Comparison of ENCODE assay signal across 12 mouse cellular contexts in the genomic region with DNA sequence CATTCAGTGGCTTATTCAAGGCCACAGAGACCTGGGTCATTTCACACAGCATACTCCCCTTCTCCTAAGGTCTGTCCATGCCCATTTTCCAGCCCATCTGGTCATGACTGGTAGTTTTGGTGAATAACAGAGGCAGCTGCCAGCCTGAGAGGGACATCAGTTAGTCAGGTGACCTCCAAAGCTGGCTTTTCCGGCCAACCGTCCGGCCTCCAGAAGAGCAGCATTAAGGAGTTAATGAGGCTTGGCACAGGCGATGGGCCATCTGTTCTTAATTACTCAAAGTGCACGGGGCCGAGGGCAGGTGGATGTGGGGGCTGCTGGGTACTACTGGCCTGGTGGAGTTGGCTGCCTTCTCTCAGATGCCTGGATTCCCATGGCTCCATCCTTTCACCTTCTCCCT.
DNase-seq lines count a peak whose midpoint lies in the region; ATAC-seq and TF ChIP-seq lines count a peak whose summit lies in the region.
"Had no signal": no experiment of that assay in that cellular context is flagged by ENCODE, and none has a peak within 500 bp of the region (broad histone marks: within the 10 kb centered on the region; RNA-seq: fewer than 3 reads in every experiment).

No protein-coding gene starts in this region.

- 57% methylated on average over 6 of the region's 6 CpGs for WGBS in forebrain, embryonic 14.5 days
- 58% methylated on average over 6 of the region's 6 CpGs for WGBS in forebrain, embryonic 13.5 days
- 28% methylated on average over 6 of the region's 6 CpGs for whole genome bisulfite sequencing in embryonic facial prominence, embryonic 14.5 days
- WGBS in intestine, embryonic 16.5 days = 75% methylated on average over 6 of the region's 6 CpGs
- 67% methylated on average over 6 of the region's 6 CpGs for WGBS in intestine, postnatal 0 days

- H3K4me3 ChIP-seq in forebrain, embryonic 14.5 days (ENCODE audit: low read depth, low read length) = no peak overlapping the region
- H3K4me3 ChIP-seq in forebrain, embryonic 13.5 days = no peak overlapping the region
- no peak overlapping the region for H3K4me3 ChIP-seq in embryonic facial prominence, embryonic 14.5 days (ENCODE audit: low read depth, low read length)
- no peak overlapping the region for H3K4me3 ChIP-seq in intestine, embryonic 16.5 days (ENCODE audit: low read length)
- H3K4me3 ChIP-seq in intestine, postnatal 0 days (ENCODE audit: low read depth, low read length) = no peak overlapping the region

- H3K4me2 ChIP-seq in forebrain, embryonic 14.5 days (ENCODE audit: low read length) = no peak overlapping the region
- no peak overlapping the region for H3K4me2 ChIP-seq in forebrain, embryonic 13.5 days
- H3K4me2 ChIP-seq in embryonic facial prominence, embryonic 14.5 days (ENCODE audit: low read depth, low read length) = no peak overlapping the region
- H3K4me2 ChIP-seq in intestine, embryonic 16.5 days (ENCODE audit: low read depth, low read length) = no peak overlapping the region
- H3K4me2 ChIP-seq in intestine, postnatal 0 days (replicated peaks; ENCODE audit: low read depth) = no peak overlapping the region

- no peak for ATAC-seq in forebrain, embryonic 14.5 days
- ATAC-seq in forebrain, embryonic 13.5 days = no peak
- ATAC-seq in embryonic facial prominence, embryonic 14.5 days (ENCODE audit: low read depth) = peak; percentile 30; the same call in 1 of the 2 replicates
- no peak for ATAC-seq in intestine, embryonic 16.5 days
- no peak for ATAC-seq in intestine, postnatal 0 days

- no peak for TF ChIP-seq CTCF in intestine, postnatal 0 days (IDR thresholded peaks at IDR 0.05; ENCODE audit: low read depth)

- H3K4me1 ChIP-seq in forebrain, embryonic 14.5 days (ENCODE audit: control insufficient read depth, insufficient read depth, low read length) = no peaks in the 10 kb centered on the region
- H3K4me1 ChIP-seq in forebrain, embryonic 13.5 days = no peaks in the 10 kb centered on the region
- H3K4me1 ChIP-seq in embryonic facial prominence, embryonic 14.5 days (ENCODE audit: control insufficient read depth, insufficient read depth, low read length) = no peaks in the 10 kb centered on the region
- H3K4me1 ChIP-seq in intestine, embryonic 16.5 days (ENCODE audit: control insufficient read depth, insufficient read depth, low read length) = no peaks in the 10 kb centered on the region
- H3K4me1 ChIP-seq in intestine, postnatal 0 days (replicated peaks; ENCODE audit: control insufficient read depth, insufficient read depth, low read length) = no peaks in the 10 kb centered on the region

- no peaks in the 10 kb centered on the region for H3K27me3 ChIP-seq in forebrain, embryonic 14.5 days (replicated peaks; ENCODE audit: control insufficient read depth, insufficient read depth, low read length)
- H3K27me3 ChIP-seq in forebrain, embryonic 13.5 days = no peaks in the 10 kb centered on the region
- H3K27me3 ChIP-seq in embryonic facial prominence, embryonic 14.5 days (replicated peaks; ENCODE audit: control insufficient read depth, insufficient read depth, low read length) = no peaks in the 10 kb centered on the region
- H3K27me3 ChIP-seq in intestine, embryonic 16.5 days (replicated peaks; ENCODE audit: control insufficient read depth, insufficient read depth, low read length) = no peaks in the 10 kb centered on the region
- H3K27me3 ChIP-seq in intestine, postnatal 0 days (replicated peaks; ENCODE audit: control insufficient read depth, insufficient read depth, low read length) = no peaks in the 10 kb centered on the region

- peak; percentile 20 for DNase-seq in forebrain, embryonic 14.5 days (ENCODE audit: low spot score)
- peak; percentile 51 for DNase-seq in Muller cell, postnatal 12 days (ENCODE audit: inconsistent ontology term)
- DNase-seq in cerebellum, adult 9-10 months = peak; percentile 21
- peak; percentile 15 for DNase-seq in embryonic facial prominence, embryonic 14.5 days (ENCODE audit: low spot score)
- no peak for DNase-seq in heart, adult 9 months (ENCODE audit: low spot score in 2 of 2)
- DNase-seq: heart, postnatal 4 days; liver; lung, postnatal 4 days; right cerebral cortex, postnatal 14 days had no signal

- H3K27ac ChIP-seq in forebrain, embryonic 14.5 days (ENCODE audit: low read depth, low read length) = no peak overlapping the region
- H3K27ac ChIP-seq in forebrain, embryonic 13.5 days = no peak overlapping the region
- H3K27ac ChIP-seq in embryonic facial prominence, embryonic 14.5 days (replicated peaks; ENCODE audit: low read depth, low read length) = no peak overlapping the region
- no peak overlapping the region for H3K27ac ChIP-seq in intestine, embryonic 16.5 days (ENCODE audit: low read length)
- H3K27ac ChIP-seq in intestine, postnatal 0 days (ENCODE audit: low read depth, low read length) = no peak overlapping the region

- no peaks in the 10 kb centered on the region for H3K36me3 ChIP-seq in forebrain, embryonic 14.5 days (ENCODE audit: control insufficient read depth, insufficient read depth, low read length)
- H3K36me3 ChIP-seq in forebrain, embryonic 13.5 days (ENCODE audit: poor library complexity, severe bottlenecking) = no peaks in the 10 kb centered on the region
- H3K36me3 ChIP-seq in embryonic facial prominence, embryonic 14.5 days (ENCODE audit: control insufficient read depth, insufficient read depth, low read length) = no peaks in the 10 kb centered on the region
- H3K36me3 ChIP-seq in intestine, embryonic 16.5 days (ENCODE audit: control insufficient read depth, insufficient read depth, low read length) = no peaks in the 10 kb centered on the region
- H3K36me3 ChIP-seq in intestine, postnatal 0 days (ENCODE audit: control insufficient read depth, insufficient read depth) = no peaks in the 10 kb centered on the region

- H3K9ac ChIP-seq in forebrain, embryonic 14.5 days (ENCODE audit: low read length) = no peak overlapping the region
- H3K9ac ChIP-seq in forebrain, embryonic 13.5 days = no peak overlapping the region
- H3K9ac ChIP-seq in embryonic facial prominence, embryonic 14.5 days (ENCODE audit: low read depth, low read length) = no peak overlapping the region
- no peak overlapping the region for H3K9ac ChIP-seq in intestine, embryonic 16.5 days (ENCODE audit: low read depth, low read length)
- no peak overlapping the region for H3K9ac ChIP-seq in intestine, postnatal 0 days (ENCODE audit: low read depth, low read length)

- H3K9me3 ChIP-seq in forebrain, embryonic 14.5 days (replicated peaks; ENCODE audit: control insufficient read depth, low read length) = no peaks in the 10 kb centered on the region
- no peaks in the 10 kb centered on the region for H3K9me3 ChIP-seq in forebrain, embryonic 13.5 days (replicated peaks)
- no peaks in the 10 kb centered on the region for H3K9me3 ChIP-seq in embryonic facial prominence, embryonic 14.5 days (ENCODE audit: control insufficient read depth, low read length)
- no peaks in the 10 kb centered on the region for H3K9me3 ChIP-seq in intestine, embryonic 16.5 days (ENCODE audit: control insufficient read depth, low read length)
- H3K9me3 ChIP-seq in intestine, postnatal 0 days (ENCODE audit: control insufficient read depth) = no peaks in the 10 kb centered on the region

Comparison
In these comparisons a context has a peak if more than half of its experiments do, and no peak if none do; other contexts are left out.
1. DNase-seq: peak in forebrain, embryonic 14.5 days (single experiment), Muller cell, postnatal 12 days (single experiment), cerebellum, adult 9-10 months (single experiment) and embryonic facial prominence, embryonic 14.5 days (single experiment); none in heart, adult 9 months (0 of 2).